Mouse (Mus musculus) heart, adult 2 months (tissue): Measurements from ENCODE around the gene Plekhm3.

ENCODE experiments used
- CTCF ChIP-seq: fragments of 200-600 bp; IDR thresholded peaks from 2 replicates; pipeline ENCODE4 v1.8.1; 2022; ENCODE audit warnings: antibody characterized with exemption, mild to moderate bottlenecking, moderate library complexity
- EP300 ChIP-seq: fragments of 200-500 bp; IDR thresholded peaks from 2 replicates; pipeline ENCODE4 v1.6.1; 2011; ENCODE audit warnings: low read depth, low read length, control low read depth; ENCODE audit not compliant: insufficient read depth
- POLR2A ChIP-seq: fragments of 200-500 bp; IDR thresholded peaks from 2 replicates; pipeline ENCODE4 v1.6.1; 2011; ENCODE audit warnings: mild to moderate bottlenecking, low read depth, low read length, control low read depth; ENCODE audit not compliant: insufficient read depth

- TF ChIP-seq CTCF: no peak
- TF ChIP-seq POLR2A: no peak
- TF ChIP-seq EP300: no peak
Measured at GRCm38 (mm10) chr1:64988176-64988575, 31.6 kb upstream of the Plekhm3 start.
